Mouse (Mus musculus): Measurements from ENCODE around the gene Npvf. TPM values are rescaled to one million over a fixed set of nuclear protein-coding genes. Genes with fewer than 3 reads are reported as not detected.

Gene Npvf
- total RNA-seq (2021): not detected

DNA sequence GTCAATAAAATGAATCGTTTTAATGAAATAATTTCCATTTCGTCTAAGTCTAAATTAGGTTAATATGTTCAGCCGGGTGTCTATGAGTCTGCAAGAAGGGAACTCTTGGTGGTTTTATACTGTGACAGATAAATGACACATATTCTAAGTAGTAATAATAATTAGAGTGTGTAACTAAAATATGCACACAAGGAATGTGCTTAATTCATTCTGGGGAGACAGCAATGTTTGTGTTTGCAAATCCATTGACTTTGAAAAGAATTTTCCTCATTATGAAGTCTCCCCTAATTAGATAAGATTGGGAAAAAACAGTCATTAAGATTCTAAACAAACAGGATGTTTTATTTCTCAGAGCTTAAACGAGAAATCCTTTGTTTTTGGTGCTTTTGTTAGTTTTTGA, at the start of gene Npvf:
TSS of gene Npvf (minus strand) at position 84 of the 400 bp plus-strand sequence.
- intact Hi-C loops (cut with DNase I): no loop called here
- DNase-seq: no peak

DNA sequence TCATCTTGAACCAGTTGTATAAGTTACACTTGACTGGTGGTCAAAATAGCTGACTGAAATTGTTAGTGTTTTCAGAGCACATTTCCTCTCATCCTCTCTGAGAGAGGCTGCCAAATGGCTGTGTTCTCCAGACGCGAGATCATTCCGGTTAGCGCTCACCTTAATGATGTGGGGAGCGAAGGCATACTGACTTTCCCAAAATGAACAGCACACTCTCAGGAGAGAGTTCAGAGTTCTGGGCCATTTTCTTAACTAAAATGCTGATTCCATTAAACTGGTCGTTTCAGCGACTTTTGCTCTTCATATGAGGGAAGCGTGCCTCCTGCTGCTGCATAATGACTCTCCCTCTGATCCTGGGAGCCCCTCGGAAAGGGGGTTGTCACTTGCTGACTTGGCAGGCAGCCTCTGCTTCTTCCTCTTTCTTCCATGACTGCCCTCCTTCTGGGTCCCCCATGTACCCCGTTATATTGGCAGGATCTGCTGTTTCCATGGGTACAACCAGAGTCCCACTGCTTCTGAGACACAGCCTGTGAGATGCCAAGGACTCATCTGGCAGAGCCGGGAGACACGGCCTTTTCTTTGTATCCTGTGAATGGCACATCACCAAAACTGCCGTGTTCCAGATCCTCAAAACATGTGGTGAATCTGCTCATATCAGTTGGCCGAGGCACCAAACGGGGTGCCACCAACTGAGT, 35.0 kb upstream of the Npvf start:
- intact Hi-C loops (cut with DNase I): no loop called here

DNA sequence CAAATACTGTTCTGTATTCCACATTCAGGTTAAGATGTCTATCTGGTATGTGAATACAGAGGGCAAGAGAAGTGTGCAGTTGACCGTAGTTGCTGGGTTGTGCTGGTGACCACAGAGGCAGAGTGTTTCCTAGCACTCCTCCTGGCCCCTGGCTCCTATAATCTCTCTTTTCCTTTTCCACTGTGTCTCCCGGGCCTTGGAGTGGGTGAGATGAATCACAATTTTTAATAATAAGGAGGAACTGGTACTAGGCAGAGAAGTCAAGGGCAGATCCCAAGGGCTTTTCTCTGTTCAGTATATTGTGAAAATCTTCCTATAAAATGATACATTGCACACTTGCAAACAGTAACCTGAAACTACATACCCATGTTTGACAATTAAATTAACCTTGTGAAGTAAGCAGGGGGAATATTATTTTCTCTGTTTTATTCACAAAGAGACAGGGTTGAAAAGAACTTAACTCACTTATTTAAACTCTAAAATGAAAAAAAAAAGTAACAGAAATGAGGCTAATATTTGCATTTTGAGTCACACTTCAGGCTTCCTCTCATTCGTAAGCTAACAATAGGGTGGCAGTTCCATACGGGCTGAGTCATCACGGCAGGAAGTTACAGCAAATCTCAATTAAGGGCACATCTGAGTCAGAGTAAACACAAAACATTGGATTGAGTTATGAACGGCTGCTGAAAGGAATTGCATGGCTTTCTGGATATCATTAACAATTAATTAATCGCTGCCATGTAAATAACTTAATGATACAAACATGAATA, 30.6 kb upstream of the Npvf start:
- DNase-seq: peak; percentile 18 to 22
- intact Hi-C loops (cut with DNase I): no loop called here

More for the DNA sequence above, 35.0 kb upstream of the Npvf start:
- DNase-seq: no peak

DNA sequence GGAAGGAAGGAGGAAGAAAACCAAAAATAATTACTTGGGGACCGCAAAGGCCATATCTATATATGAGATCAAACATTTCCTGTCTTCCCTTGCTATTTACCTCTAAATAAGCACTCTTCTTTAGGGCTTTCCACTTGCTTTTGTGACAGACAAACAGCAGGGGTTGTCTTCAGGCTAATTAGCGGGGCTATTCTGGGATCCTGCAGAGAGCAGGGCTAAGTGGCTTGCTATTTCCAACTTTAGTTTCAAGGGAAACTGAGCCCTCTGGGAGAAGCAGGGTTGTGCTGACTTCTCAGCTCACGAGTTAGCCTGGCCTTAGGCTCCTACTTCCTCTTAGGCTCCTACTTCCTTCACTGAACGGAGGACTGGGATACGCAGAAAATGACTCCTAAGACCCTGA, 27.3 kb upstream of the Npvf start:
- intact Hi-C loops (cut with DNase I): loop anchor here (2.0 kb wide), 1 partner anchor 487 kb away; no protein-coding TSS in a partner anchor
- DNase-seq: no peak

DNA sequence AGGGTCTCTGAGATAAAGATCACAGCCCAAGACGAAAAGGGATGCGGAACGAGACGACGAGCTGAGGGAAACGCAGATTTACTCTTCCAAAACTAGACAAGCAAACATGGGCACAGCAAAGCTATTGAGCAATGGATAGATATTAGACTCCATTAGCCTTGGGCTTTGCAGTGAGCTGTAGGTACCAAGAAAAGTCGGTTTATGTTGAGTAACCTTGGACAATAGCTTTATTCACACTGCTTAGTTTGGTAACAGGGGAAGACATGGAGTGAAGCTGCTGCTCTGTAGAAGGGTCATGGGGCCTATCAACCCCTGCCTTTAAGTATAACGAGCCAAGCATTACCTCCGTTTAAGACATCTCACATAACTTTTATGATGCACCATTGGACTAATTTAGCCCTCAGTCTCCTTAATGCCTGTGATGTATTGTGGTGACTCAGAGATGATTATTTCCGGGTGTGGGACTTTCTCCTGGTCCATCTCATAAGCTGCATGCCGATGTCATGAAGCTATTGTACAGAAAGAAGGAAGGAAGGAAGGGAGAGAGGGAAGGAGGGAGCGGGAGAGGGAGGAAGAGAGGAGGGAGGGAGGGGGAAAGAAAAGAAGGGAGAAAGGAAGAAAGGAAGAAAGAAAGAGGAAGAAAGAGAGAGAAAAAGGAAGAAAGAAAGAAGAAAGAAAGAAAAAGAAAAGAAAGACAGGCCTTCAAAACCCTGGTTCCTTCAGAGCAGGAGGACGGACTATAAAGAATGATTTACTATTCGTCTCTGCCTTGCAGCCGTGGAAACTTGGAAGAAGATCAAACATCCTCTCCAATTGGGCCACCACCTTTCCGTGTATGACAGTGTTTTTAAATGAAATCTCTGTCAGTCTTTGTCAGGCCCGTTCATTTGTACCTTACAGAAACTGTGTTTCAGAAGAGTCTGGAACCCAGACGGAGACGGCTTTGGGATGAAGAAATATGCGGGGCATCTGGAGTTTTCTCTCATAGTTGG, 26.3 kb upstream of the Npvf start:
- DNase-seq: no peak

DNA sequence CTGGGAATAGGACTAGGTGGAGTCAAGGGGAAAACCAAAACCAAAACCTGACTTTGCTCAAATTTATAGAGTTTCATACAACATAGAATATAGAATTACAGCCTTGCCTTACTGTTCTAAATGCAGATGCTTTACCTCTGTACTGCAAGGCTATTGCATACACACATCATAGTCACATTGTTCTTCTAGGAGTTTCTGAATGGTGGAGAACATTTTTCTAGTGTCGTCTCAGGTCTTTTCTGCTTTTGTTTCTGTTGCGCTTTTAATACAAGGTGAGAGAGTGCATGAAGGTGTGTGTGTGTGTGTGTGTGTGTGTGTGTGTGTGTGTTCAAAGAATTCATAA, 25.2 kb upstream of the Npvf start:
- DNase-seq: no peak
- intact Hi-C loops (cut with DNase I): loop anchor here (1.0 kb wide), 2 partner anchors 127 to 258 kb away; no protein-coding TSS in a partner anchor

More for the DNA sequence above, 26.3 kb upstream of the Npvf start:
- intact Hi-C loops (cut with DNase I): loop anchor here (2.0 kb wide), 1 partner anchor 488 kb away; no protein-coding TSS in a partner anchor

GRCm38 (mm10) chr6:50678826-50679485, 24.7 kb upstream of the Npvf start:
- intact Hi-C loops (cut with DNase I): loop anchor here (1.0 kb wide), 2 partner anchors 127 to 258 kb away; no protein-coding TSS in a partner anchor
- DNase-seq: peak; percentile 82 to 89

DNA sequence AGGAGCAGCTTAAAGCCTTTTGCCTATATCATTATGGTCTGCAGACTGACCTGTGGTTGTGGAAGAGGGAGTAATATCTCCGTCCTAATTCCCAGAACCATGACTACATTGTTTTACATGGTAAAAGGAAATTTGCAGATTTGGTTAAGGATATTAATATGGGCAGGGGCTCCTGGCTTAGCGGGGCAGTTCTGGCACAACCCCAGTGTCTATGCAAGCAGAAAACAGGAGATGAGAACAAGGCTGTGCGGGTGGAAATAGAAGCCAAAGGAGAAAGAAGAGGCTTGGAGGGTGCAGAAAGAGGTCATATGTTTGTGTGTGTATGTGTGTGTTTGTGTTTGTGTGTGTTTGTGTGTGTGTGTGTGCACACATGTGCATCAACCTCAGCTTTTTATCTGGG, 17.0 kb upstream of the Npvf start:
- no peak for DNase-seq
- intact Hi-C loops (cut with DNase I): no loop called here

DNA sequence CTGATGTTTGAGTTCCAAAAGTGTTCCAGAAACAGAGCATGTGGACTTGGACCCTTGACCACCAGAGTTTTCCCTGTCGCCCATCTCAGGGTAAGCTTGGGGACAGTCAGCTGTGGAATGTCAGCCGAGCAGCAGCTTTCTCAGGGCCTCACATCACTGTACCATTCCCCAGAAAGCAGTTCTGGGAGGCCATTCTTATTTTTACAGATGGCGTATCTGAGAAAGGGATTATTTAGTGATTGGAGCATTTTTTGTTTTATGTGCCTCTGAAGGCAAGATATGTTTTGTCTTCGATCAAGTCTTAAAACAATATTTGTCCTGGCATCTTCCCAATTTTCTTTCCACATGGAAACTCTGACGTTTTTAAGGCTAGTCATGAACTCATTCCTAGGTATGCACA, 12.7 kb upstream of the Npvf start:
- intact Hi-C loops (cut with DNase I): no loop called here

DNA sequence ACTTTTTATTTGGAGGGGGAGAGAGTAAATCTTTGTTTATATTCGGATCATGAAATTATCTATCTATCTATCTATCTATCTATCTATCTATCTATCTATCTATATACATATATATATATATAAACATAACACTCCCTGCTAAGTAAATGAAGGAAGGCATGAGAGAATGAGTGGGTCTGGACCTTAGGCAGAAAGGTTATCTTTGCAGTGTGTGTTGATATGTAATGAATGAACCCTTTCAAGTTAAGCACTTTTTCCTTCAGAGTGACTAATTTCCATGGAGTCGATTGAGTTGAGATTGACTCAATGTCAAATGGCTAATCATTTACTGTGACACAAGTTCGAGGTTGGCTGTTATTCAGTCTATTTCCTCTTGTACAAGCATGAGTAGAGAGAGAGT, 10.8 kb upstream of the Npvf start:
- intact Hi-C loops (cut with DNase I): no loop called here
- no peak for DNase-seq

More for the DNA sequence above, 12.7 kb upstream of the Npvf start:
- no peak for DNase-seq

GRCm38 (mm10) chr6:50664193-50664592, 10.0 kb upstream of the Npvf start:
- intact Hi-C loops (cut with DNase I): no loop called here
- no peak for DNase-seq

DNA sequence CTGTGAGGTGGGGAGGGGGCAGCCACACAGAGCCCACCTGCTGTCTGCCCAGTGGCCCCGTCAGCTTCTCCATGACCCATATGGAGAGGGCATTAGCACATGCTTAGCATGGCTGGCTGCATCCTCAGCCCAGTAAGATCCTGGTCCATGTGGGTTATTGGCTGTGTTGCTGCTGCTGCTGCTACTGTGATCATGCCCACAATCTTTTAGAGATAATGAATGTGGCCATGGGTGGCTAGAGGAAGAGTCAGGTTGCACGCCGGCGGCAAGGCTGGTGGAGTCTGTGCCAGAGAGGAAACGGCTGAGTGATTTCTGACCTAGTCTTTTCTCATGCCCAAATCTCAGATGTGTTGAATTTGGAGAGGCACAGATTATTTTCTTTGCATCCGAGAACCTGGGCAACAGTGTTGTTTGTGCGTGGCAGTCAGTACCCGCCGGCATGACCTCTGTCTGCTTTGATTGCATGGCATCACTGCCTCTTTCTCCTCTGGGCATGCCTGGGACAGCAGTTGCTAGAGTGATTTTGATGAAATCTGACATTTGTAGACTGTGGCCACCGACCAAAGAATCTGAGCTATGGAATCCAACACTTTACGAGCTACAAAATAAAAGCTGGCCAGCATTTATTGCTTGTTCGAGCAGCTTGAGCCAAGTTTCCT, 8.8 kb upstream of the Npvf start:
- intact Hi-C loops (cut with DNase I): no loop called here

DNA sequence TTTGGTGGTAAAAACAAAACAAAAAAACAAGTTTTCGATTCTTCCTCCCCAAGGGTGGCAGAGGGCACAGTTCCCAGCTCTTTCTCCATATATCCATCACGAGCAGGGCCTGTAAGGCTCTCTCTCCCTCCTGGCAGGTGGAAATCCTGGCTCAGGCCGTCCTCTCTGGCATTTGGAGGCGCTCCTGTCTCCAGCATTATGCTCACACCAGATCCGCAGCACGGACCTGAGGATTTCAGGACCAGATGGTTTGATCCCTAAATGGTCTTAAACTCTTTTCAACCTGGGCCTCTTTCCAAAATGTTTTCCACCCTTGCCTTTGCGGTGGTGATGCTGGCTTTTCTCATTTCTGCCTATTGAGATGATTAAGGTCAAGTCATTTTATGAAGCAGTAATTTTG, 7.5 kb upstream of the Npvf start:
- no peak for DNase-seq
- intact Hi-C loops (cut with DNase I): no loop called here

More for the DNA sequence above, 8.8 kb upstream of the Npvf start:
- DNase-seq: no peak

DNA sequence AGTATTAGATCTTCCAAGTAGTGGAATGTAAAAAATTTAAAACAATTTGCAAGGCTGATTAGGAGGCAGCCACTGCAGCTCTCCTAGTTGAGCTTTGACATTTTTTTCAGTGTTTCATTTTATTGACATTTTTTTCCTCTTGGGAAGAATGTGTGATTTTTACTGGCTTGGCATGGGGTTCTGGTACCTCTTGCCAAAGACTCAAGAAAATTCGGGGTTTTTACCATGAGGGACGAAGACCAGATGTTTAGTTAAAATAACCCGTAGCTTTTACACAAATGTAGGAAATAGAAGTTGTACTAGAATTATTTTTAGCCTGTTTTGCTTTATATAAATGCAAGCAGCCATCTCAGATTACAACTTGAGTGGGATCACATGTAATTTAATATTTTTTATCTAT, 4.2 kb upstream of the Npvf start:
- DNase-seq: no peak
- intact Hi-C loops (cut with DNase I): no loop called here

GRCm38 (mm10) chr6:50658018-50658417, 3.8 kb upstream of the Npvf start:
- intact Hi-C loops (cut with DNase I): no loop called here
- DNase-seq: no peak

GRCm38 (mm10) chr6:50656426-50656825, 2.2 kb upstream of the Npvf start:
- no peak for DNase-seq
- intact Hi-C loops (cut with DNase I): no loop called here

DNA sequence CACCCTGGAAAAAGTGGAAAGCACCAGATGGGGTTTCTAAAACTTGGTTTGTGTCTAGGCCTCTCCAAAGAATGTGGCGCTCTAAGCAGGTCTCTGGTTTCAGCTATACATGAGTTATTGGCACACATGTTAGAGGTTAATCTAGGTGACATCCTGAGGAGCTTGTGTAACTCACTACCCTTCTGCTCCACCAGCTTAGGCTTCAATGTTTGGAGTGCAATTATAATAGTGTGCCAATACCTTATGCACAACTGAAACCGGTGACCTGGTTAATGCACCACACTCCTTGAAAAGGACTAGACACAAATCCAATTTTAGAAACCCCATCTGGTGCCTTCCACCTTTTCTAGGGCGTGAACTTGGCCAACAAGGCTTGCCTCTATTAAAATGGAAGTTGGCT, 1.7 kb upstream of the Npvf start:
- intact Hi-C loops (cut with DNase I): no loop called here
- DNase-seq: no peak

GRCm38 (mm10) chr6:50647656-50648055, 6.6 kb downstream of the Npvf start:
- intact Hi-C loops (cut with DNase I): no loop called here
- no peak for DNase-seq

DNA sequence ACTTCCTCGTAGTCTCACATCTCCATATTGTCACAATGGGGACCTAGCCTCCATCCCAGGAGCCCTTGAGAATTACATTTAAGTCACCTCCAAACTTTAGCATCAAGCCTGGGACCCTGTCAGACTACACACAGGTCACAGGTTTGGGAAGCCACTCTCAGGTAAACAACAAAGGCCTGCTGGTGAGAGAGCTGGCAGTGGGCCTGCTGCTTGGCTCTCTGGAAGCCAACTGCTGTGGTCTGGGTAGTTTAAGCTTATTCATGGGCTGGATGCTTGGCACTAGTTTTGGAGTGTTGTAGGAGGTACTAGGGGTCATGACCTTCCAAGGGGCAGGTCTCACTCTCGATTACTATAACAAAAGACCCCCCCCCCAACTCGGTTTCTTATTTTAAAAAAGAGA, 7.6 kb downstream of the Npvf start:
- intact Hi-C loops (cut with DNase I): no loop called here
- no peak for DNase-seq

- peak; percentile 20 to 23 for DNase-seq
- intact Hi-C loops (cut with DNase I): no loop called here
Observed at GRCm38 (mm10) chr6:50644701-50645100, 9.5 kb downstream of the Npvf start.

Measured in heart, postnatal 10 days (tissue).